Mouse (Mus musculus): Measurements from ENCODE around the gene Bnc2. TPM values are rescaled to one million over a fixed set of nuclear protein-coding genes. Genes with fewer than 3 reads are reported as not detected.

The Bnc2 gene
- polyA plus RNA-seq, 1 experiment: 4.5 TPM

- Histone ChIP-seq H3K36me3 (ENCODE audit: control insufficient read depth, insufficient read depth) (no peaks in the 10 kb centered on the region), H3K79me3 (ENCODE audit: low read depth) (peaks cover 3% of the 10 kb centered on the region), H3K79me2 (ENCODE audit: control insufficient read depth, insufficient read depth) (peaks cover 2% of the 10 kb centered on the region), H3ac (ENCODE audit: control insufficient read depth, insufficient read length, low read depth) (no peak overlapping the region), H3K27me3 (ENCODE audit: control insufficient read depth, insufficient read depth, insufficient read length) (no peaks in the 10 kb centered on the region), H3K4me3 (ENCODE audit: insufficient read depth, poor library complexity, severe bottlenecking) (no peak overlapping the region)
- no peak for TF ChIP-seq MYOG (IDR thresholded peaks at IDR 0.05; ENCODE audit: control insufficient read depth, extremely low read depth, insufficient read length)
- TF ChIP-seq CTCF (IDR thresholded peaks at IDR 0.05; ENCODE audit: control insufficient read depth, insufficient read depth, insufficient read length): no peak
- no peak for TF ChIP-seq USF1 (IDR thresholded peaks at IDR 0.05; ENCODE audit: low read depth)
- TF ChIP-seq FOSL1 (IDR thresholded peaks at IDR 0.05; ENCODE audit: insufficient read depth, low read length, poor library complexity, severe bottlenecking): no peak
- no peak for TF ChIP-seq MYOD1 (IDR thresholded peaks at IDR 0.05; ENCODE audit: control insufficient read depth, insufficient read length, low read depth)
- TF ChIP-seq CEBPB (IDR thresholded peaks at IDR 0.05; ENCODE audit: low read depth): no peak
- no peak for TF ChIP-seq MAX (IDR thresholded peaks at IDR 0.05)
Measured at GRCm38 (mm10) chr4:84646576-84646975, 28.5 kb downstream of the Bnc2 start.

- H3K27me3 ChIP-seq (ENCODE audit: control insufficient read depth, insufficient read depth, insufficient read length): no peaks in the 10 kb centered on the region
- H3K36me3 ChIP-seq (ENCODE audit: control insufficient read depth, insufficient read depth): no peaks in the 10 kb centered on the region
- no peaks in the 10 kb centered on the region for H3K79me3 ChIP-seq (ENCODE audit: low read depth)
- H3K79me2 ChIP-seq (ENCODE audit: control insufficient read depth, insufficient read depth): peaks cover 3% of the 10 kb centered on the region
- TF ChIP-seq USF1 (IDR thresholded peaks at IDR 0.05; ENCODE audit: low read depth) (no peak), MAX (IDR thresholded peaks at IDR 0.05) (no peak), CTCF (IDR thresholded peaks at IDR 0.05; ENCODE audit: control insufficient read depth, insufficient read depth, insufficient read length) (no peak), MYOD1 (IDR thresholded peaks at IDR 0.05; ENCODE audit: control insufficient read depth, insufficient read length, low read depth) (no peak), FOSL1 (IDR thresholded peaks at IDR 0.05; ENCODE audit: insufficient read depth, low read length, poor library complexity, severe bottlenecking) (no peak), MYOG (IDR thresholded peaks at IDR 0.05; ENCODE audit: control insufficient read depth, extremely low read depth, insufficient read length) (no peak), CEBPB (IDR thresholded peaks at IDR 0.05; ENCODE audit: low read depth) (no peak)
- no peak overlapping the region for H3K4me3 ChIP-seq (ENCODE audit: insufficient read depth, poor library complexity, severe bottlenecking)
- H3ac ChIP-seq (ENCODE audit: control insufficient read depth, insufficient read length, low read depth): no peak overlapping the region
Measured at GRCm38 (mm10) chr4:84639166-84639565, 35.9 kb downstream of the Bnc2 start.

- peaks cover 3% of the 10 kb centered on the region for H3K79me2 ChIP-seq (ENCODE audit: control insufficient read depth, insufficient read depth)
- H3ac ChIP-seq (ENCODE audit: control insufficient read depth, insufficient read length, low read depth): no peak overlapping the region
- H3K79me3 ChIP-seq (ENCODE audit: low read depth): no peaks in the 10 kb centered on the region
- H3K27me3 ChIP-seq (ENCODE audit: control insufficient read depth, insufficient read depth, insufficient read length): no peaks in the 10 kb centered on the region
- H3K4me3 ChIP-seq (ENCODE audit: insufficient read depth, poor library complexity, severe bottlenecking): no peak overlapping the region
- TF ChIP-seq MYOD1 (IDR thresholded peaks at IDR 0.05; ENCODE audit: control insufficient read depth, insufficient read length, low read depth) (no peak), FOSL1 (IDR thresholded peaks at IDR 0.05; ENCODE audit: insufficient read depth, low read length, poor library complexity, severe bottlenecking) (no peak), MYOG (IDR thresholded peaks at IDR 0.05; ENCODE audit: control insufficient read depth, extremely low read depth, insufficient read length) (no peak), CTCF (IDR thresholded peaks at IDR 0.05; ENCODE audit: control insufficient read depth, insufficient read depth, insufficient read length) (no peak), MAX (IDR thresholded peaks at IDR 0.05) (no peak), CEBPB (IDR thresholded peaks at IDR 0.05; ENCODE audit: low read depth) (no peak)
- H3K36me3 ChIP-seq (ENCODE audit: control insufficient read depth, insufficient read depth): no peaks in the 10 kb centered on the region
Measured at GRCm38 (mm10) chr4:84637641-84638040, 37.4 kb downstream of the Bnc2 start.

GRCm38 (mm10) chr4:84634751-84635150 lies 40.3 kb downstream of the Bnc2 start:
- no peak overlapping the region for H3ac ChIP-seq (ENCODE audit: control insufficient read depth, insufficient read length, low read depth)
- TF ChIP-seq MAX (IDR thresholded peaks at IDR 0.05): no peak
- TF ChIP-seq CEBPB (IDR thresholded peaks at IDR 0.05; ENCODE audit: low read depth): no peak
- TF ChIP-seq USF1 (IDR thresholded peaks at IDR 0.05; ENCODE audit: low read depth): no peak
- no peak for TF ChIP-seq CTCF (IDR thresholded peaks at IDR 0.05; ENCODE audit: control insufficient read depth, insufficient read depth, insufficient read length)
- no peak for TF ChIP-seq MYOG (IDR thresholded peaks at IDR 0.05; ENCODE audit: control insufficient read depth, extremely low read depth, insufficient read length)
- TF ChIP-seq MYOD1 (IDR thresholded peaks at IDR 0.05; ENCODE audit: control insufficient read depth, insufficient read length, low read depth): no peak
- no peak for TF ChIP-seq FOSL1 (IDR thresholded peaks at IDR 0.05; ENCODE audit: insufficient read depth, low read length, poor library complexity, severe bottlenecking)
- no peaks in the 10 kb centered on the region for H3K79me3 ChIP-seq (ENCODE audit: low read depth)
- no peaks in the 10 kb centered on the region for H3K27me3 ChIP-seq (ENCODE audit: control insufficient read depth, insufficient read depth, insufficient read length)
- H3K4me3 ChIP-seq (ENCODE audit: insufficient read depth, poor library complexity, severe bottlenecking): no peak overlapping the region
- H3K79me2 ChIP-seq (ENCODE audit: control insufficient read depth, insufficient read depth): no peaks in the 10 kb centered on the region
- H3K36me3 ChIP-seq (ENCODE audit: control insufficient read depth, insufficient read depth): no peaks in the 10 kb centered on the region

GRCm38 (mm10) chr4:84633991-84634390 lies 41.1 kb downstream of the Bnc2 start:
- H3K79me2 ChIP-seq (ENCODE audit: control insufficient read depth, insufficient read depth): no peaks in the 10 kb centered on the region
- H3K36me3 ChIP-seq (ENCODE audit: control insufficient read depth, insufficient read depth): no peaks in the 10 kb centered on the region
- TF ChIP-seq FOSL1 (IDR thresholded peaks at IDR 0.05; ENCODE audit: insufficient read depth, low read length, poor library complexity, severe bottlenecking) (no peak), MYOG (IDR thresholded peaks at IDR 0.05; ENCODE audit: control insufficient read depth, extremely low read depth, insufficient read length) (no peak), MAX (IDR thresholded peaks at IDR 0.05) (no peak), MYOD1 (IDR thresholded peaks at IDR 0.05; ENCODE audit: control insufficient read depth, insufficient read length, low read depth) (no peak), CTCF (IDR thresholded peaks at IDR 0.05; ENCODE audit: control insufficient read depth, insufficient read depth, insufficient read length) (no peak), CEBPB (IDR thresholded peaks at IDR 0.05; ENCODE audit: low read depth) (no peak), USF1 (IDR thresholded peaks at IDR 0.05; ENCODE audit: low read depth) (no peak)
- no peak overlapping the region for H3K4me3 ChIP-seq (ENCODE audit: insufficient read depth, poor library complexity, severe bottlenecking)
- H3K79me3 ChIP-seq (ENCODE audit: low read depth): no peaks in the 10 kb centered on the region
- H3ac ChIP-seq (ENCODE audit: control insufficient read depth, insufficient read length, low read depth): no peak overlapping the region
- no peaks in the 10 kb centered on the region for H3K27me3 ChIP-seq (ENCODE audit: control insufficient read depth, insufficient read depth, insufficient read length)
